Mouse (Mus musculus) embryonic facial prominence, embryonic 11.5 days (tissue): ENCODE measurements around the gene Myrip. TPM values are rescaled to one million over a fixed set of nuclear protein-coding genes. Genes with fewer than 3 reads are reported as not detected.

Source experiments
- polyA plus RNA-seq: library from polyadenylated mRNA; unstranded; fragments of >200 nt; fragmentation: Nextera tagmentation; extraction: Ambion mirVana; gene quantifications from 2 replicates; pipeline ENCODE4 v1.2.1, GENCODE M21; 2014

The Myrip gene
- polyA plus RNA-seq, 1 experiment from 2014 or later: 0.43 TPM

Other genes with a start within 250 kb of the Myrip start
- 2.4 and 3.4 TPM in 2 replicates for gene Cx3cr1, start 231.6 kb upstream of the Myrip start, polyA plus RNA-seq
- not detected in 2 replicates for gene Ccr8, start 209.4 kb upstream of the Myrip start, polyA plus RNA-seq
- gene Slc25a38, start 191.1 kb upstream of the Myrip start, polyA plus RNA-seq: 33.2 and 36.9 TPM in 2 replicates
- 1,419 and 1,591 TPM in 2 replicates for gene Rpsa, start 173.8 kb upstream of the Myrip start, polyA plus RNA-seq
- gene Mobp, start 151.8 kb upstream of the Myrip start, polyA plus RNA-seq: 0.60 and 1.1 TPM in 2 replicates
- gene Eif1b, start 190.7 kb downstream of the Myrip start, polyA plus RNA-seq: 245 and 261 TPM in 2 replicates
- gene Entpd3, start 238.3 kb downstream of the Myrip start, polyA plus RNA-seq: 0.53 and 1.1 TPM in 2 replicates